Mouse (Mus musculus): ENCODE measurements around the gene Cuta.

Cuta gene

GRCm38 (mm10) chr17:26956309-26956708, 16.9 kb upstream of the Cuta start:
- no peak for DNase-seq (ENCODE audit: low spot score)

DNA sequence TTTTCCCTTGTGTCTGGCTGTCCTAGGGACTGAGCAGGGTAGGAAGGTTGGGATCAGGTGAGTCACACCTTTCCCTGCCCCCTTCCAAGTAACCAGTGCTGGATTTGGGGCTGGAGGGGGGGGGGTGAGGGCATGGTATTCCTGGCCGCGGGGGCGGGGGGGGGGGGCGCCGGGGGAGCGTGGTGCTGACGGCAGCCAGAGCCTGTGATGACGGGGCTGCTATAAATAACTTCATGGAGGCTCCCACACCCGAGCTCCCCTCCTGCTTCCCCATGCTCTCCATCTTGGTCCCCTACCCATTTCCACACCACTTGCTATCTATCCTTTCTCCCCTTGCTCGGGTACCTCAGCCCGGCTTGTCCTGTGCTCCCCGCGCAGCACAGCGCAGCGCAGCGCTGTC, 14.4 kb upstream of the Cuta start:
- no peak for DNase-seq (ENCODE audit: low spot score)

DNA sequence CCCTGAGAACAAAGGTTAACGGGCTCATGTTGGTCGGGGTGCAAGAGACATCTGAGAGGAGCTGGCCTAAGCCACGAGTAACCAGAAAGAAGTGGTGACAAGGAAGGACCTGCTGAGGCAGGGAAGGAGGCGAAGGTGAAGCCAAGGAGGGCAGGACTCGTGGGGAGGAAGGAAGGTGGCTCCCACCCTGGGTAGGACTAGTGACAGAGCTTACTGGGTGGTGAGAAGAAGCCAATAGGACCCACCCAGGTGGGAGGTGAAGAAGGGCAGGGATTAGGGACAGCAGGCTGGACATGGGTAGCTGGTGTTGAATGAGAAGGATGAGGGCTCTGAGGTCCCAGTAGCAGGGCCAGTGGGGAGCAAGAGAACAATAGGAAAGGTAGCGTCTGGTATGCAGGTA, 13.8 kb upstream of the Cuta start:
- DNase-seq (ENCODE audit: low spot score): no peak

GRCm38 (mm10) chr17:26951952-26952877, 12.8 kb upstream of the Cuta start:
- DNase-seq (ENCODE audit: low spot score): no peak

DNA sequence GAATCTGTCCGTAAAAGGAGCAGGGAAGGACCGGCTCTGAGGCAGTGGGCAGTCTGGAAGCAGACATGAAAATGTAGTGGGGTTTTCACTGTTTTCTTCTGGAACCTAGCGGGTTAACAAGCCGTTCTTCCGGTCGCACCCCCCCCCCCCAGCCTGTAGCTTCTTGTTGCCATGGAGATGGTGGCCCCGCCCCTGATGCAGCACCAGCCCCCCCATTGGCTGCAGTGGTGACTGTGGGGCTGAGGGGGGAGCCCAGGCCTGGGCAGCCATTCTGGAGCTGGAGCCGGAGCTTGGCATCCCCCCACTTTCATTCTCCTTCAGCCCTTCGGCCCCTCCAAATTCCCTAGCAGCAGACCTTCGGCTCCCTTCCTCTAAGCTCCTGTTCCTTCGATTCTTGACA, 12.0 kb upstream of the Cuta start:
- DNase-seq (ENCODE audit: low spot score): no peak

- DNase-seq (ENCODE audit: low spot score): no peak
Observed at GRCm38 (mm10) chr17:26950560-26951288, 11.4 kb upstream of the Cuta start.

- DNase-seq (ENCODE audit: low spot score): no peak
Observed at GRCm38 (mm10) chr17:26949866-26950265, 10.5 kb upstream of the Cuta start.

DNA sequence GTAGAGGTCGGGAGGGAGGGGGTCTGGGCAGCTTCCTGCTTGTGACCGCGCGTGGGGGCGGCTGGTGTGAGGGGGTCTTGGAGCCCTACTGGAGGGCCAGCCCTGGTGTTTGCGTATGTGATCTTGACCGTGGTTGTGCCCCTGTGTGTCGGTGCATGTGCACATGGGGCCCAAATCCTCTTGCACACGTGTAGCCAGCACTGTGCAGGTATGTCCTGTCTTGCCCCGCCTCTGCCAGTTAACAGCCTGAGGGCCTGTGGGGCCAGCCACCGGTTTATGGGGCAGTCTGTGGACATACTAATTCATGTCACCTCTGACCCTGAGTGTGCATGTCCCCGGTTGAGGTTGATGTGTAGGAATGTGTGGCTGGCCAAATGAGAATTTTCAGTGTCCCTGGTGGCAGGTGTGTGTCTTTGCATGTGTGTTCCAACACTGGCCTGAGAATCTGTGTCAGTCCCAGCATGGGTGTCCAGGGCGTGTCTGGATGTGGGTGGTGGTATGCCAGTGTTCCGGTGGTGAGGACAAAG, 9.7 kb upstream of the Cuta start:
- no peak for DNase-seq (ENCODE audit: low spot score)

DNA sequence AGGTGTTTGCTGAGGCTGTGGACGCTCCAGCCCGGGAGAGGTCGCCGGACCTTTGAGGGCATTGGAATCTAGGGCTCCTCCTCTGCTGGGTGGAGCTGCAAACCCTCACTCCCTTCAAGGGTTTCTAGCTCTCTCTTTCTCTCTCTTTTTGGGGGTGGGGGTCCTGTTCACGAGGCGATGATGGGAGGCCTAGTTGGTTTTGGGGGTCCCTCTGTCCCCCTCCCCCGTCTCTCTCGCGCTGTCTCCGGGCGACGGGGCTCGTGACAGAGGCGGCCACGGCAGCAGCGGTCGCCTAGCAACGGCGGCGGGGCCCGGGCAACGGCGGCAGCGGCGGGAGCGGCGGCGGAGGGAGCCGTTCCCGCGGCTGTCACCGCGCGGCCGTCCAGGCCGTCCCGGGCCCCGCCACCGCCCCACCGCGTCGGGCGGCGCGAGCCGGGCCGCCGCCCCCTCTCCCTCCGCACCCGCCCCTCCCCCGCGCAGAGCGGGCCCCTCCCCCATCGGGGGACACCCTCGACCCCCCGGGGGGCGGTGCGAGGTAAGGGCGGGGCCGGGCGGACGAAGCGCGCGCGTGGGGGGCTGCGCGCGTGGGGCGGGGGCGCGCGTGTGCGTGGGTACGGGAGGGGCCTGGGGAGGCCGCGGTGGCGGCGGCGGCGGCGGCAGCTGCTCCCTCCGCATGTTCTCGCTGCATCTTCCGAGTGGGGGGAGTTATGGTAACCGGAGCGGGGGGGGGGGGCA, 9.1 kb upstream of the Cuta start:
- DNase-seq (ENCODE audit: low spot score): no peak

DNA sequence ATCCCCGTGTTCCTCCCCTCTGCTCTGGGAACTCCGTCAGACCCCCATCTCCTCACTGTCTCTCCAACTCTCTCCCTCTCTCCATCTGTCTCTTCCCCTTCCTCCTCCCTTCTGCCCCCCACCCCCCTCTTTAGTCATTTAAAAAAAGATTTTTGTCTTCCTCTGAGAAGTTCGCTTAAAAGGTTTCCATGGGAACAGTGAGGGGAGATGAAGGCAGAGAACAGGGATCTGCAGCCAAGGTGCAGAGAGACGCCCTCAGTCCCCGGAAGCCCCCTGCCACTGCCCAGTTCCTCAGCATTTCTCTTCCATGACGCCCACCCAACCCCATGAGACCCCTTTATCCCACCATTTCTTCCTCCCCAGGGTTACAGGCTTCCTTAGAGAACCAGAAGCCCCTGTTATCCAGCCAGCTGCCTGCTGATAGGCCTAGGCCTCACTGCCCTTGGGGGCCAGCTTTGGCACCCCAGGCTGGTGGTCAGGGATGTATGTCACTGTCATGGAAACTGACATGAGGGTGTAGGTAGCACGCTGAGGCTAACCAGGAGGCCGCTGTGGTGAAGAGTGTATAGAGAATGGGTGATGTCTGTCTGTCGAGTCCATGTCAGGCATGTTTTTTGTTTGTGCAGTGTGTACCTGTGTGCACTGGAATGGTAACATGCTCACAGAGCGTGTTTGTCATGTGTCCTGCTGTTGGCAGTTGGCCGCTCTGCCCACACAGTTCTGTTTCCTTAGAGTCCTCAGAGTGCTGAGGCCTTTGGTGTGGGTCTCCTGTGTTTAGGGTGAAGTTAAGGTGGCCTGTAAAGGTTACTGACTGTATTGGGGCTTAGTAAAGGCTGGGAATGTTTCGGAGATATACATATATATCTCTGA, 8.1 kb upstream of the Cuta start:
- DNase-seq (ENCODE audit: low spot score): no peak

DNA sequence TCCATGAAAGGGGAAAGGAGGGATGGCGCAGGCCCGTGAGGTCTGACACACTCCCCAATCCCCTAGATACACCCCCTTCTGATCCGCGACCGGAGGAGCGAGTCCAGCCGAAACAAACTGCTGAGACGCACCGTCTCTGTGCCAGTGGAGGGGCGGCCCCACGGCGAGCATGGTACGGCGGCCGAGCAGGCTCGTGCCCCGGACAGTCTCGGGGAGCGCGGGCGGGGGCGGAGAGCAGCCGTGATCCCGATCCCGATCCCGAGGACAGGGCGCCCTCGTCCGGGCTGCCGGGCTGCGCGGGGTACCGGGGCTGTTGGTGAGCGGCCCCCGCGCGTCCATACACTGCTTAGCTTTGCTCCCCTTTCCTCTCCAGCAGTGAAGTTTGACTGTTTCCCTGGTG, 7.2 kb upstream of the Cuta start:
- DNase-seq (ENCODE audit: low spot score): no peak

DNA sequence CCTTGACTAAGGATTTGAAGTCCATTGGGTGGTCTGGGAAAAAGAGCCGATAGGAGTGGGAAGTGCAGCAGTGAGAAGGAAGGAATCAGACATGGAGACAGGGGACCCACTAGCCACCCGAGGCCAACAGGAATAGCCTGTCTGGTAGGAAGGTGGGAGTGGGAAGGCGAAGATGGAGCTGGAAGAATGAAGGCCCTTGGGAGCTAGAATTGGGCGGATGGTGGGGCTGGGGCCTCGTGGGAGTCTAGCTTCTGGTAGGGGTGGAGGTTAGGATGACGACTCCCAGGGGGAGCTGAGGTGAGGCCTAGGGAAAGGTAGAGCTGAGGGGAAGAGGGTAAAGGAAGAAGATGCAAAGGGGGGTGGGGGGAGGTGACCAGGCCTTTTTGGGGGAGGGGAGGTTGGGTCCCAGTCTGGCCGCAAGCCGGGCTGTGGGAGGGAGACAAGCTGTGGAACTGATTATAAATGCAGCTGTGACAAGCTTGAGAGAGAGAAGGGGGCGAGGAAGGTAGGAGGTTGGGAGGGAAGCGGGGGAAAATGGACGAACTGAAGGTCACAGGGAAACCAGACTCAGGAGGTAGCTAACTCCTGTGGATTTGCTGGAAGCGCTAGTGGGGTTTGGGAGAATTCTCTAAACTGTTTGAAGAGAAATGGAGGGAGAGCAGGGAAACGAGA, 6.6 kb upstream of the Cuta start:
- DNase-seq (ENCODE audit: low spot score): no peak

DNA sequence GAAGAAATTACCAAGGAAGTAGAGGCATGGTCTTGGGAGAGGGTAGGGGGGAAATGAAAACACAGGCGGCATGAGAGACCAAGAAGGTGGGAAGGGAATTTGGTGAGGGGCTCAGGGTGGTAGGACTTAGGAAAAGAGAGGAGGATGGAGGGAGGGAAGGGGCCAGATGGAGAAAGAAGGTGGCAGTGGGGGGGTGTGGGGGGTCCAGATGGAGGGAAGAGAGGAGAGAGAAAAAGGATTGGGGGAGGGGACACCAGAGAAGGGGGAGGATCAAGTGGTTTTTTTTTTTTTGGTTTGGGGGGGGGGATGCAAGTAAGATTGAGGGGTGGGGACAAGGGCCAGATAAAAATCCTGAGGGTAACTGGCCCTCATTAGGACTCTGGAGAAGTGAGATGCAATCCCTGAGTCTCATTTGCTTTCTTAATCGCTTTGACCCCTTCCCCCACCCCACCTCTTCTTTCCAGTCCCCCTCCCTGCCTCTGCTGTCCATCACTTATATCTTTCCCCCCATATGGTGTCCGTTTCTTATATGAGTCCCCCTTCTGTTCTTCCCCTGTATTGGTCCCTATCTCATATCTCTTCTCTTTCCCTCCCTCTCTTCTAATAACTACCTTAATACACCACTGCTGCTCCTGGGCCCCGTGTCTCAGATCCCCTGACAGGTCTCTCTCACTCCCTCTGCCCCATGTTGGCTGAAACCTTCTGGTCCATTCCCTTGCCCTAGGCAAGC, 2.6 kb upstream of the Cuta start:
- DNase-seq (ENCODE audit: low spot score): no peak

DNA sequence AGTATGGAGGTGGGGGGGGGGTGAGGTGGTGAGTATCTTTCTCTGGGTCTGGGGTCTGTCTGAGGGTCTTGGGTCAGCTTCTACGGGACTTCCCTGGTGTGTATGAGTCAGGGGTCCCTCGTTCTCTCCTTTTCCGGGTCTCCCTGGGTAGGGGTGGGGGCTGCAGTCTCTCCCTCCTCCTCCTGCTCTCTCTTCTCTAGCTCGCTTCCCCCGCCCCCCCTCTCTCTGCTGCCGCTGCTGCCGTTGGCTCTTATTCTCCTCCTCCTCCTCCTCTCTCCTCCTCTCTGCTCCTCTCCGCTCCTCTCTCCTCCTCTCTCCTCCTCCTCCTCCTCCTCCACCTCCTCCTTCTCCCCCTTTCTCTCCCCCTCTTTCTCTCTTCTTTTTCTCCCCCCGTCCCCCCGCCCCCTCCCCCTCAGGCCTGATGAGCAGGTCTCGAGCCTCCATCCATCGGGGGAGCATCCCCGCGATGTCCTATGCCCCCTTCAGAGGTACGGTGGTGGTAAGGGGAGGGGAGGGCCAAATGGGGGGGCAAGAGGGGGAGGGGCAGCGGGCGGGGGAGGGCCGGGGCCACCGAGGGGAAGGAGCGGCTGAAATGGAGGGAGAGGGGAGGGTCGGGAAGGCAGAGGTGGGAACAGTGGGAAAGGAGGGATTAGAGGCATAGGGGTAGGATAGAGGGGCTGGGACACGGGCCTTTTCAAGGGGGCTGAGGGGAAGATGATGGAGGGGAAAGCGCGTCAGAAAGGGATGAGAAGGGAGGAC, 1.8 kb upstream of the Cuta start, which contains the start of gene Syngap1:
Syngap1 (plus strand) TSS at position 223 of the 759 bp plus-strand sequence.
- DNase-seq (ENCODE audit: low spot score): no peak

- no peak for DNase-seq (ENCODE audit: low spot score)
Observed at GRCm38 (mm10) chr17:26939973-26940300, 568 bp upstream of the Cuta start.

- no peak for DNase-seq (ENCODE audit: low spot score)
Observed at GRCm38 (mm10) chr17:26938731-26939130, 638 bp downstream of the Cuta start.

- no peak for DNase-seq (ENCODE audit: low spot score)
Observed at GRCm38 (mm10) chr17:26937883-26938695, 1.3 kb downstream of the Cuta start.

DNA sequence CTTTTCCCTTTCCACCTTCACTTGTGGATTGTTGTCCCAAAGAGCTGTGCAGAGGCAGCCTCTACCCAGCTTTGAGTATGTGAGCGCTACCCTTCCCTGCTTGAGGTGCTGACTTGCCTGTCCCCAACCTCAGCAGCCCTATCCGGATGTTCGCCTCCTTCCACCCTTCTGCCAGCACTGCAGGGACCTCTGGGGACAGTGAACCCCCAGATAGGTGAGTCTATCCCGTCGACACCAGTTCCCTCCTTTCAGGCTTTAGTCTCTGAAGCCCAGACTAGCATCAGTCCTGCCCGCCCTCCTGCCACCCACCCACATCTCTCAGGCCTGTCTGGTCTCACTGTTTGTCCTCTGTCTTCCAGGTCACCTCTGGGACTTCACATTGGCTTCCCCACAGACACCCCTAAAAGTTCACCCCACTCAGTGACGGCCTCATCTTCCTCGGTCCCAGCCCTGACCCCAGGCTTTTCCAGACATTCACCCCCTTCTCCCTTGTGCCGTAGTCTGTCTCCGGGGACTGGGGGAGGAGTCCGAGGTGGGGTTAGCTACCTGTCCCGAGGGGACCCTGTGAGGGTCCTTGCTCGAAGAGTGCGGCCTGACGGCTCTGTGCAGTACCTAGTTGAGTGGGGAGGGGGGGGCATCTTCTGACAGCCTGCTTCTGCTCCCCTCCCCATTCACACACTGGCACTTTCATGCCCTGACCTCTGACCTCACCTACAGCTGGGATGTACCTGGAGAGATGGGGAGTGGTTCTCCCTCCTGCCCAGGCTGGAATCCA, 2.3 kb downstream of the Cuta start:
- no peak for DNase-seq (ENCODE audit: low spot score)

Data from adipocyte (in vitro differentiated cells).